Mouse (Mus musculus) liver, adult 2 months (tissue): Measurements from ENCODE around the gene Rps27. TPM values are rescaled to one million over a fixed set of nuclear protein-coding genes. Genes with fewer than 3 reads are reported as not detected.

Source experiments
- DNase-seq: peaks from one replicate; pipeline ENCODE4 v3.0.0-alpha.2; 2011; ENCODE audit warnings: low read depth, low spot score; ENCODE audit errors: extremely low read depth
- H3K27ac ChIP-seq: fragments of 200-500 bp; replicated peaks from 2 replicates; pipeline ENCODE4 v1.5.1; 2012; ENCODE audit warnings: low read depth, mild to moderate bottlenecking, control low read depth, inconsistent platforms, low read length; ENCODE audit not compliant: insufficient read depth
- H3K27me3 ChIP-seq: fragments of 200-500 bp; 2 replicates; pipeline ENCODE4 v1.6.1; 2012; ENCODE audit warnings: mild to moderate bottlenecking, moderate library complexity, low read length, inconsistent platforms; ENCODE audit not compliant: control insufficient read depth, insufficient read depth
- H3K36me3 ChIP-seq: fragments of 200-500 bp; 2 replicates; pipeline ENCODE4 v1.6.1; 2012; ENCODE audit warnings: low read length, inconsistent platforms; ENCODE audit not compliant: control insufficient read depth, insufficient read depth
- H3K4me1 ChIP-seq: fragments of 200-500 bp; 2 replicates; pipeline ENCODE4 v1.6.1; 2011; ENCODE audit warnings: low read length; ENCODE audit not compliant: control insufficient read depth, insufficient read depth
- H3K4me3 ChIP-seq: fragments of 200-500 bp; 2 replicates; pipeline ENCODE4 v1.5.1; 2011; ENCODE audit warnings: low read depth, mild to moderate bottlenecking, control low read depth, low read length, moderate library complexity; ENCODE audit not compliant: insufficient read depth
- H3K79me2 ChIP-seq: fragments of 200-500 bp; 2 replicates; pipeline ENCODE4 v1.6.1; 2012; ENCODE audit warnings: inconsistent platforms, mild to moderate bottlenecking, low read length, moderate library complexity; ENCODE audit not compliant: control insufficient read depth, insufficient read depth
- H3K9ac ChIP-seq: fragments of 200-500 bp; 2 replicates; pipeline ENCODE4 v1.6.1; 2012; ENCODE audit warnings: low read depth, mild to moderate bottlenecking, control low read depth, inconsistent platforms, low read length
- CTCF ChIP-seq: fragments of 200-500 bp; IDR thresholded peaks from 2 replicates; pipeline ENCODE4 v1.5.1; 2011; ENCODE audit warnings: low read depth, low read length, control low read depth
- POLR2A ChIP-seq: fragments of 200-500 bp; IDR thresholded peaks from 2 replicates; pipeline ENCODE4 v1.6.1; 2011; ENCODE audit warnings: low read length, control low read depth; ENCODE audit not compliant: insufficient read depth; ENCODE audit errors: extremely low read depth
- WGBS: fragments of 180-500 bp; shearing (Covaris S2); methylation state at CpG from one replicate; pipeline ENCODE4 v1.1.7; 2018; 5-methylcytosine and 5-hydroxymethylcytosine counted together
- polyA plus RNA-seq: library from polyadenylated mRNA; depleted of rRNA; stranded (reverse); fragments of >200 nt; gene quantifications from 2 replicates; pipeline ENCODE4 v1.2.3, GENCODE M21; 2012
- total RNA-seq: library from RNA; depleted of rRNA; stranded (reverse); fragments of >200 nt; gene quantifications from 2 replicates; pipeline ENCODE4 v1.2.3, GENCODE M21; 2014

Rps27 gene
- total and polyA plus RNA-seq, 2 experiments = 226 to 904 TPM

DNA sequence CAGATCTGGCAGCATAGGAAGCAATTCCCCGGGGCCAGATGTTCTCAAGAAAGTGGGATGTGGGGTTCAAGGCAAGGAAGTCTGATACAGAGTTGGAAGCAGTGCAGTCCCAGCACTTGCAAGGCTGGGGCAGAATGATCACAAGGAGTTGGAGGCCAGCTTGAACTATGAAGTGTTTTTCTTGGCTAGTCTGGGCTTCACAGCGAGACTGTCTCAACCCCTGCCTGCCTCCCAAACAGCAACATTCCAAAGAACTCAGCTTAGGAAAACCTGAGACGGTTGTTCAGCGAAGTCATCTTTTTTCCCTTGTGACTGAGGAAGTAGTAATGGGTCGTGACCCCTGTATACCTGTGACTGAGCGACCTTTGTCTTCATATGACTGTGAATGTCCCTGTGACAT, 37.3 kb upstream of the Rps27 start:
- DNase-seq = no peak
- Histone ChIP-seq H3K27me3 (no peaks in the 10 kb centered on the region), H3K27ac (no peak overlapping the region), H3K36me3 (peaks cover 9% of the 10 kb centered on the region; the same call in 1 of the 2 replicates), H3K4me3 (no peak overlapping the region), H3K4me1 (peaks cover 10% of the 10 kb centered on the region), H3K9ac (no peak overlapping the region), H3K79me2 (peaks cover 18% of the 10 kb centered on the region; the same call in 1 of the 2 replicates)
- 71% methylated on average over 6 of the region's 6 CpGs for WGBS
- TF ChIP-seq POLR2A (no peak), CTCF (no peak)

- H3K79me2 ChIP-seq = peaks cover 6% of the 10 kb centered on the region; the same call in 1 of the 2 replicates
- TF ChIP-seq CTCF (no peak), POLR2A (no peak)
- peak overlapping the region; percentile 72 for H3K4me3 ChIP-seq
- peaks cover 9% of the 10 kb centered on the region; the same call in 1 of the 2 replicates for H3K36me3 ChIP-seq
- H3K4me1 ChIP-seq = peaks cover 4% of the 10 kb centered on the region; the same call in 1 of the 2 replicates
- peak overlapping the region; percentile 91 for H3K27ac ChIP-seq
- DNase-seq = peak; percentile 52
- under 1% methylated on average over 10 of the region's 10 CpGs for WGBS
- peak overlapping the region; percentile 79 for H3K9ac ChIP-seq
- no peaks in the 10 kb centered on the region for H3K27me3 ChIP-seq
Observed at GRCm38 (mm10) chr3:90248746-90249100, 35.3 kb upstream of the Rps27 start.

DNA sequence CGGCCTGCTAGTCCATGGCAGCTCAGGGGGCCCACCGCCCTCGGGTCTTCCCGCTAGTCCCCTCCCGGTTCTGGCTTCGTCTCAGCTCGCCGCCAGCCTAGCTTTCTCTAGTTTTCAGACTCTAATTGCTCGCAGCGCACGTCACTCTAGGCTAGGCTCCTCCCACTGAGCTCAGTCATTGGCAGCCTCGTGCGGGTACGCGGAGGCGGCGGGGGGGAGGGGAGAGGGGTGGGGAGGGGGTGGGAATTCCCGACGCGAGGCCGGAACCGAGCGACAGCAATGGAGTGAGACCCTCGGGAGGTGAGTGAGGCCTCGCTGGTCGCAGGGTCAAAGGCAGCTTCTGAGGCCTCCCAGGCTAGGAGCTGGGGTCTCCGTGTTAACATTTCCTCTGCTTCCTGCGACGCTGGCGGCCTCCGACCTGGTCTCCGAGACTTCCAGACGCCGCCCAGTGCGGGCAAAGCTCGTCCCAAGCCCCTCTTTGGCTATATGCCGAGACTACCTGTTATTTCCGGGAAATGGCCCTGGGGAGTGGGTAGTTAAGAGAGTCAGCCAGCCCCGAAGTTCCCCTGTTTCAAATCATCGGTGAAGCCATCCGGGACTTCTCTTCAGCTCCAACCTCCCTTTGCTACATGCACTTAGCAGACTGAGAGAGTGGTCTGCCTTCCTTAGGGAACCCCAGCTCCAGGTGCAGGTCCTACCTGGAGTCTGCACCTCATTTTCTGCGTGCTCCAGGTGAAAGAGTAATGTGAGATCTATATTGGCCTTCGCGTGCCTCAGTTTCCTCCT, 34.7 kb upstream of the Rps27 start, which contains the start of gene Slc39a1:
Gene Slc39a1, plus strand, starts transcription at position 213 of the 786 bp plus-strand sequence.
- Histone ChIP-seq H3K27me3 (no peaks in the 10 kb centered on the region), H3K36me3 (peaks cover 9% of the 10 kb centered on the region; the same call in 1 of the 2 replicates), H3K4me3 (peak within 1 kb of the TSS; percentile 72), H3K4me1 (peaks cover 2% of the 10 kb centered on the region; the same call in 1 of the 2 replicates), H3K79me2 (peaks cover 6% of the 10 kb centered on the region; the same call in 1 of the 2 replicates), H3K27ac (peak within 1 kb of the TSS; percentile 93), H3K9ac (peak within 1 kb of the TSS; percentile 79)
- TF ChIP-seq CTCF (no peak), POLR2A (peak; percentile 76)
- DNase-seq = peak; percentile 86
- 1% methylated on average over 44 of the region's 44 CpGs for WGBS

DNA sequence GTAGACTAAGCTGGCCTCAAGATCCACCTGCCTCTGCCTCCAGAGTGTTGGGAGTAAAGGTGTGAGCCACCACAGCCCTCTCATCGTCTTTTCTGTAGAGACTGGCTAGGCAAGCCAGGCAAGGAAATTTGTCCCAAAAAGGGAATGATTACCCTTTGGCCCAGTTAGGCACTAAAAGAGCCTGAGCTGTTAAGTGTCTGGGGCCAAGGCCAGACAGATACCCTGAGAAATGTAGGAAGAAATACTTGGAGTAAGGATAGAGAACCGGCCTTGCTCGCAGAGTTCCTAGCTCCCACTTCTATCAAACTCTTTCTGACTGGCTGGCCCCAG, 34.1 kb upstream of the Rps27 start:
- H3K4me1 ChIP-seq = peaks cover 2% of the 10 kb centered on the region; the same call in 1 of the 2 replicates
- TF ChIP-seq CTCF = no peak
- peaks cover 9% of the 10 kb centered on the region; the same call in 1 of the 2 replicates for H3K36me3 ChIP-seq
- peak overlapping the region; percentile 71 for H3K9ac ChIP-seq
- H3K27ac ChIP-seq = peak overlapping the region; percentile 93
- peak overlapping the region; percentile 50 for H3K4me3 ChIP-seq
- H3K27me3 ChIP-seq = no peaks in the 10 kb centered on the region
- WGBS = 0% methylated on average over 3 of the region's 3 CpGs
- peaks cover 6% of the 10 kb centered on the region; the same call in 1 of the 2 replicates for H3K79me2 ChIP-seq
- DNase-seq = peak; percentile 70

DNA sequence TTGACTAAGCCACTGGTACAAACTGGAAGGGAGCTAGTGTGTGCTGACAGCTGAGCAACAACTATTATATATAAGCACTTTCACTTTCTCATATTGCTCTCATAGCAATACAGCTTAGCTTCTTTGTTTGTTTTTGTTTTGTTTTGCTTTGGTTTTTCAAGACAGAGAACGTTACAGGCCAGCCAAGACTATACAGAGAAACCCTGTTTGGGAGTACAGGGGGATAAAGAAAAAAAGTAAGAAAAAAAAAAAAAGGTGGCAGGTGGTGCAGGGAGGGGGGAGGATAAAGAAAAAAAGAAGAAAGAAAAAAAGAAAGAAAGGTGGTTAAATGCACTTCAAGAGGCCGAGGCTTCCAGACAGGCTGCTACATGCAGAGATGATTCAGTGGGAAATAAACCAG, 32.0 kb upstream of the Rps27 start:
- peaks cover 2% of the 10 kb centered on the region; the same call in 1 of the 2 replicates for H3K4me1 ChIP-seq
- 60% methylated on average over 2 of the region's 2 CpGs for WGBS
- no peak overlapping the region for H3K27ac ChIP-seq

More for the DNA sequence above, 32.0 kb upstream of the Rps27 start:
- Histone ChIP-seq H3K79me2 (peaks cover 6% of the 10 kb centered on the region; the same call in 1 of the 2 replicates), H3K27me3 (no peaks in the 10 kb centered on the region), H3K9ac (no peak overlapping the region), H3K4me3 (no peak overlapping the region), H3K36me3 (0 out of 2 replicates have a peak, but pooled peaks cover 3% of the 10 kb centered on the region)
- DNase-seq = no peak
- TF ChIP-seq CTCF (no peak), POLR2A (no peak)
